Mouse (Mus musculus): ENCODE measurements around the gene Cdrt4. TPM values are rescaled to one million over a fixed set of nuclear protein-coding genes. Genes with fewer than 3 reads are reported as not detected.

Gene Cdrt4
- total and polyA plus RNA-seq, 3 experiments: not detected

DNA sequence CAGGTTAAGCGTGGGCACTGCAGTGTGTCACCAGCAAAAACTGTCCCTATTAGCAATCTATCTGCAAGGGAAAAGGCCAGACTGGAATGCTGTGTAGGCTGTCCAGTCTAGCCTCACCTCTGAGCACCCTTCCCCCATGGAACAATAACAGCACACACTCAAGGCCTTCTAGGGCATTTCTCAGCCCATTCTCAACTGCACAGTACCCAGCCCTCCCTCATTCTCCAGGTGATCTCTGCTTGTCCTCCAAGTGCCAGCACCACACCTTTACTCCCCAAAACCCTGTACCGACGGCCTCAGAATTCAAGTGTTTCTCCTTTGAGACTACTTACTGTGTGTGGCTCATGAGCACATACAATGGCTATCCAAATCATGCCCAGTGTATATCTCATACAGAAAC, 77.1 kb downstream of the Cdrt4 start:
- no peak for DNase-seq (ENCODE audit: low read depth, low spot score)
- no peak for TF ChIP-seq POLR2AphosphoS5 (IDR thresholded peaks at IDR 0.05; ENCODE audit: borderline replicate concordance, low read depth, low read length)
- no peak for TF ChIP-seq CHD1 (IDR thresholded peaks at IDR 0.05; ENCODE audit: low read depth, low read length)
- no peak for TF ChIP-seq MYC (IDR thresholded peaks at IDR 0.05; ENCODE audit: low read depth, low read length)
- no peak for TF ChIP-seq SIN3A (IDR thresholded peaks at IDR 0.05; ENCODE audit: low read length)
- Histone ChIP-seq H3K9ac (ENCODE audit: control insufficient read depth, low read depth, low read length, poor library complexity, severe bottlenecking) (no peak overlapping the region), H3K79me2 (ENCODE audit: control insufficient read depth, insufficient read depth, low read length, poor library complexity) (no peaks in the 10 kb centered on the region), H3K27ac (ENCODE audit: control insufficient read depth, low read depth, low read length) (no peak overlapping the region), H3K4me3 (ENCODE audit: control insufficient read depth in 1 of 2, insufficient read depth in 1 of 2, low read depth in 2 of 2, low read length in 2 of 2) (no peak overlapping the region), H3K27me3 (ENCODE audit: control insufficient read depth in 1 of 2, insufficient read depth in 2 of 2, low read length in 2 of 2) (no peaks in the 10 kb centered on the region), H3K4me1 (ENCODE audit: control insufficient read depth in 1 of 2, insufficient read depth in 2 of 2, low read length in 2 of 2) (no peaks in the 10 kb centered on the region), H3K36me3 (ENCODE audit: control insufficient read depth in 1 of 2, insufficient read depth in 2 of 2, low read length in 2 of 2) (no peaks in the 10 kb centered on the region), H3K9me3 (replicated peaks; ENCODE audit: insufficient read depth, low read length) (no peaks in the 10 kb centered on the region)

DNA sequence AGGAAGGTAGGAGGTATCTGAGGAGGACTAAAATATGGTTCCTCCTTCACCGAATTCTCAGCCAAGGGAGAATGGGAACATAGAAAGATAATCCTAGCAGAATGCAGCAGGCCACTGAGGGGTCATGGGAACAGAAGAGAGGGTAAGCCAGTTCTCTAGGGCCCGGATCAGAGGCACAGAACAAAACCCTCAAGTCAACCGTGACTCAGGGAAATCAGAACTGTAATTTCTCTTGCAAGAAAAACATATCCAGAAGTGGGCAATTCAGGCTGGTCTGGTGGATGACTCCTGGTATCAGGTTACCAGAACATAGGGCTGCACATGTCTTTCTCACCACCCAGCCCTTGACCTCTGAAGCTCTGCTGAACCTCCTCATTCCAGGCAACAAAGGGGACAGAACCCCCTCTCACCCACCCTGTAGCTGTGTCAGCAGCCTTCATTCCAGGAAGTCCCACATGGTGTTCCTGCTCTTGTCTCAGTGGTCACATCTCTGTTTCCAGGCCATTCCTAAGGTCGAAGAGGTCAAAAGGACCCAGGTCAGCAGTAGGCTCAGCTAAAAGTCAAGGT, 78.2 kb downstream of the Cdrt4 start:
- Histone ChIP-seq H3K27me3 (ENCODE audit: control insufficient read depth in 1 of 2, insufficient read depth in 2 of 2, low read length in 2 of 2) (no peaks in the 10 kb centered on the region), H3K79me2 (ENCODE audit: control insufficient read depth, insufficient read depth, low read length, poor library complexity) (no peaks in the 10 kb centered on the region), H3K4me1 (ENCODE audit: control insufficient read depth in 1 of 2, insufficient read depth in 2 of 2, low read length in 2 of 2) (no peaks in the 10 kb centered on the region), H3K9ac (ENCODE audit: control insufficient read depth, low read depth, low read length, poor library complexity, severe bottlenecking) (no peak overlapping the region), H3K36me3 (ENCODE audit: control insufficient read depth in 1 of 2, insufficient read depth in 2 of 2, low read length in 2 of 2) (no peaks in the 10 kb centered on the region), H3K27ac (ENCODE audit: control insufficient read depth, low read depth, low read length) (no peak overlapping the region), H3K9me3 (replicated peaks; ENCODE audit: insufficient read depth, low read length) (no peaks in the 10 kb centered on the region), H3K4me3 (ENCODE audit: control insufficient read depth in 1 of 2, insufficient read depth in 1 of 2, low read depth in 2 of 2, low read length in 2 of 2) (no peak overlapping the region)
- no peak for DNase-seq (ENCODE audit: low read depth, low spot score)
- TF ChIP-seq ZMIZ1 (IDR thresholded peaks at IDR 0.05; ENCODE audit: low read depth, low read length): no peak
- TF ChIP-seq USF2 (IDR thresholded peaks at IDR 0.05; ENCODE audit: borderline replicate concordance in 1 of 2, insufficient read depth in 1 of 2, low read depth in 1 of 2, low read length in 2 of 2): no peak
- TF ChIP-seq ZNF384 (IDR thresholded peaks at IDR 0.05; ENCODE audit: low read depth, low read length): no peak
- TF ChIP-seq CHD2 (IDR thresholded peaks at IDR 0.05; ENCODE audit: low read length): no peak
- TF ChIP-seq NELFE (IDR thresholded peaks at IDR 0.05; ENCODE audit: low read depth, low read length): no peak
- no peak for TF ChIP-seq POLR2AphosphoS5 (IDR thresholded peaks at IDR 0.05; ENCODE audit: borderline replicate concordance, low read depth, low read length)
- no peak for TF ChIP-seq E2F4 (IDR thresholded peaks at IDR 0.05; ENCODE audit: borderline replicate concordance, low read depth, low read length)
- TF ChIP-seq MEF2A (IDR thresholded peaks at IDR 0.05; ENCODE audit: extremely low read depth, insufficient replicate concordance, low read depth, low read length, poor library complexity, severe bottlenecking): no peak
- TF ChIP-seq USF1 (IDR thresholded peaks at IDR 0.05; ENCODE audit: low read depth, low read length): no peak
- TF ChIP-seq ZC3H11A (IDR thresholded peaks at IDR 0.05; ENCODE audit: low read depth, low read length): no peak
- no peak for TF ChIP-seq GABPA (IDR thresholded peaks at IDR 0.05; ENCODE audit: low read depth, low read length)
- TF ChIP-seq GATA1 (IDR thresholded peaks at IDR 0.05; ENCODE audit: low read depth, low read length): no peak
- no peak for TF ChIP-seq ETS1 (IDR thresholded peaks at IDR 0.05; ENCODE audit: low read depth, low read length)
- no peak for TF ChIP-seq ZKSCAN1 (IDR thresholded peaks at IDR 0.05; ENCODE audit: low read depth, low read length)
